Mouse (Mus musculus) gonadal fat pad, adult 2 months (tissue): ENCODE measurements around the gene Pank2. TPM values are rescaled to one million over a fixed set of nuclear protein-coding genes. Genes with fewer than 3 reads are reported as not detected.
"Not testable (repeated sequence)": the region's sequence is repeated elsewhere in the genome, so short reads cannot be mapped to it uniquely, and the experiment has no call there.

ENCODE experiments used
- DNase-seq: peaks from one replicate; pipeline ENCODE4 v3.0.0-alpha.2; 2012; ENCODE audit warnings: low read depth
- polyA plus RNA-seq: library from polyadenylated mRNA; depleted of rRNA; stranded (reverse); fragments of >200 nt; gene quantifications from 2 replicates; pipeline ENCODE4 v1.2.3, GENCODE M21; 2012

Pank2 gene
- polyA plus RNA-seq, 1 experiment: 18.0 TPM

DNA sequence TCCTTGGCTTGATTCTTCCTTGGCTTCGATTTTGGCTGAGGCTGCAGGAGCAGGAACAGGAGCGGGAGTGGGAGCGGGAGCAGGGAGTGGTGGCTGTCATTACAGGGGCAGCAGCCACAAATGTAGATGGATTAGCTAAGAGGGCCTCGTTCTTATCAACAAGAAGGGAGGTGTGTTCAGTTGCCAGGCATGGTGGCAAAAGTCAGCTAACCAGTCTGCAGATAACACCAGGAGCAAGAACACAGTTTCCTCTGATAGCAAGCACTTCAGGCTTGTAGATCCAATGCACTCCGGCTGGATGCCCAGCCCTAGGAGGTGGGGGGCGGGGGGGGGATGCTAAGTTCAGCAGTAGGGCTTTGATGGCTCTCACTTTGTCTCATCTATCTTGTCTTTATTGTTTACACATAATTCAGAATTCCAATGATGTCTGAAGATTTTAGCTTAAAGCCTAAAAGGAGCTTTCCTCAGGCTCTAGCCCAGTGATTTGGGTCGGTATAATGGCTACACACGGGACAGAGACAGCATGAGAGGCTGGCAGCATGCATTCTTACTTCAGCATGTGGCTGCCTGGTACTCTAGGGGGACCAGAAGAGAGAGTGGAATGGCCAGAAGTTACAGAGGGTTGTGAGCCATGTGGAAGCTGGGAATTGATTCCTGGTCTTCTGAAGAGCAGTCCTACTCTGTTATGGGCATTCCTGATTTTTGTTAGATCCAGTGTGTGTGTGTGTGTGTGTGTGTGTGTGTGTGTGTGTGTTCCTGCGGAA is 1.6 kb upstream of the Pank2 start:
- DNase-seq: no peak

DNA sequence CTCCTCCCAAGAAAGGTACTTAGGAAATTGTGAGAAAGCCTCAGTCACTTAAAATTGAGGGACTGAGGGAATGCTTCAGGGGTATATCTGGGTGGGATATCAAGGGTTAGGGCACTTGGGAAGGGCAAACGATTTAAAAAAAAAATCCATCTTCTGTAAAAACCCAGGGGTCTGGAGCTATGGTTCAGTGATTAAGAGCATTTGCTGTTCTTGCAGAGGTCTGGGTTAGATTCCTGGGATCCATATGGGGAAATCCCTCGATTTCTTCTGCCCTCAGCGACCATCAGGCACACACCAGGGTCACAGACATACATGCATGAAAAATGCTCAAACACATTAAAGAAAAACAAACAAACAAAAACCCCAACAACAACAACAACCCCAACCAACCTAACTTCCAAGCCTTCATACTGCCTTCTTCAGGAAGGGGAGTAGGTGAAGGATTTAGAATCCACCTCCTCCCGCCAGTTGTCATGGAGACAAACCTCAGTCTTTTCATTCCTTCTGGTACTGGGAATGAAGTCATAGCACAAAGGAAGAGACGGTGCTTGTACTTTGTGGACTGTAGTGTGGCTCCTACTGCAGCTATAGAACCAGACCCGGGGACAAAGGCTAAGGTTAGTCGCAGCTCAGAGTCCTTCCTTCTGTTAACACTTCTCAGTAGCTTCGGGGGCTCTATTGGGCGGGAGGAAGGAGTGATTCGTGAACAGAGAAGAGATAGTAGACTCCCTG is 648 bp upstream of the Pank2 start:
- DNase-seq: no peak

DNA sequence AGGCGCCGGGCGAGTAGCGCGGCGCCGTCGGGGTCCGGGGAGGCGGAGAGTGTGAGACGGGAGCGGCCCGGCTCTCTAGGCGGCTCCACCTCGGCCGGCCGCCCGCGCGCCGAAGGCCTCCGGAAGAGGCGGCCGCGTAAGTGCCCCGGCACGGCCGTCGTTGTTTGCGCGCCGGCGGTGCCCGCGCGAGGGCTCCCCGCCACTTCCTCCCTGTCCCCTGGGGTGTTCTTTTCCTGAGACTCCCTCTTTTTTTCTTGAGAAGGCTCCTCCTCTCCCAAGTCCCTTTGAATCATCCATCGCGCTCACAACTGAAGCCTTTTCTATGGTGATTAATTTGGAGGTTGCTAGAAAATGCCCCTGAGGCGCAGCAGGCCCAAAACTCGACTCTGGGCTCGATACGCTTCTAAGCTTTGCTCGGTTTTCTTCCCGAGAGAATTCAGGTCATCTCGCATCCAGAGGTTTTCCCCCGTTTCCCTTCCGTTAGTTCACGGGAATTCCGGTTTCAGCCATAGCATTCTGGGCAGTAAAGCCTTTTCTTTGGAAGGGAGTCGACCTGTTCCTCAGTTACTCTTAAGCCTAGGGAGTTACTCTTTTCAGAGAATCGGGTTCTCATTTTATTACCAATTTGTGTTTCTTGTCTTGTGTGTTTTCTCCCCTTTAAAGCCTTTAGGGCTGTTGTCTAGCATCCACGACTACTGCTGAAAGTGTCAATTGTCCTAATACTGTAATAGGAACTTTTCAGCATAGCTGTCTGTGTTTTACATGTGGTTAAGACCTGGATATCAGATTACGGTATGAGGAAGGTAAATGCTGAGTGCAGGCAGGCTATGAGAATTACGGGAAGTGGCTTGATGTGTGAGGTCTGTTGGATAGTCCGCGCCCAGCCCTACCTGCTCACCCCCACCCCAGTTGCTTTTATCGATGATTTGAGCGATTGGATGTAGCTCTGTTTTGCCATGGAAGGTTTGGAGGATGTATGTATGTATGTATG is 680 bp downstream of the Pank2 start:
- no peak for DNase-seq

DNA sequence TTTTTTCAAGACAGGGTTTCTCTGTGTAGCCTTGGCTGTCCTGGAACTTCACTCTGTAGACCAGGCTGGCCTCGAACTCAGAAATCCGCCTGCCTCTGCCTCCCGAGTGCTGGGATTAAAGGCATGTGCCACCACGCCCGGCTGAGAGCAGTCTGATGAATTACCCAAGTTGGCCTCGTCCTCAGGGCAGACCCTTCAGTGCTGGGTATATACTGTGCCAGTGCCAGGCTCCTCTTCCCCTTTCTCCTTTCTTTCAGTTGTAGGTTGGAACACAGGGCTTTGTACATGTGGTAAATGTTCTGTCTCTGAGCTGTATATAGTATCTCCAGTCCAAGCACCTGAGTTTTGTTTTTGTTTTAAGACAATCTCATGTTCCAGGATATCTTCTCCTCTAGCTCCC is 1.7 kb downstream of the Pank2 start:
- DNase-seq: no peak

DNA sequence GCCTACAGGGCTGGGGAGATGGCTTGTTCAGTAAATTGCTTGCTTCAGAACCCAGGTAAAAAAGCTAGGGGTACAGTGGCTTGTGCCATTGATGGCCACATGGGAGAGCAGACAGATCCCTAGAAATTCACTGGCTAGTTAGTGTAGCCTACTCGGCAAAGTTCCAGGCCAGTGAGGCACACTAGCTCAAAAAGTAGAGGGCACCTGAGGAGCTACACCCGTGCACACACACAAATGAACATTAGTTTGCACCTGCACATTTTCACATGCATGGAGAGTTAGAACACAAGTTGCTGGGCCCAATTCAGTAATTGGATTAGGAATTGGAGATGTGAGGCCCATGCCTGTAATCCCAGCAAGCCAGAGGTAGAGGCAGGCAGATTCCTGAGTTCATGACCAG is 2.8 kb downstream of the Pank2 start:
- no peak for DNase-seq

DNA sequence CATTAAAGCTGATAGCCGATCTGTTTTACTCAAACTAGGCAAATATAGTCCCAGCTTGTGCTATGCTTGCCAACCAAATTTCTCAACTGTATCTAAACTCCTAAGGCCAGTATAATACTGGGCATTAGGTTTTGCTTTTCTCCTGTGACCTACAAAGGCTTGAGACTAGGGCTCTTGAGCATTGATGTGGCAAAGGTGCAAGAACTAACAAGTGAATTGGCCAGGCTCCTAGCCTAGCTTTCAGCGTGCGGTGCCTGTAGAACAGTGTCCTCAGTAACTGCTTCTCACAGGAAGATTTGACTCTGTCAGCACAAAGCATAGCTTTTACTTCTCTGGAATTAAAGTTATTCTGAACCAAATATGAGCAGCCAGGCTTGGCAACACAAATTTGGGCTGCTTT is 13.2 kb downstream of the Pank2 start:
- DNase-seq: no peak

DNA sequence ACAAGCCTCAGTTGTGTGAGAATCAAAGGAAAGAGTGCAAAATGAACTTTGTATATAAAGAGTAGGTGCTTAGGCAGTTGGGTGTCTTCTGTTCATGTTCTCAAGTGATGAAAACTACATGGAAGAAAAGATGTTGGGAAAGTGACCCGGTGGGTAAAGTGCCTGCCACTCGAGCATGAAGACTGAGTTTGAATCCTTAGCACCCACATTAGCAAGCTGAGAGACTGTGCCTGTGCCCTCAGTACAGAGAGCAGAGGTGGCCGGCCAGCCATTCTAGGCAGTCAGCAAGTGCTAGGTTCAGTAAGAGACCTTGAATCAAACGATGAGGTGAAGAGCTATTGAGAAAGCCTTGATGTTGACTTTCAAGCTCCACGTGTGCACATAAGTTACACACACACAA is 14.4 kb downstream of the Pank2 start:
- DNase-seq: no peak

DNA sequence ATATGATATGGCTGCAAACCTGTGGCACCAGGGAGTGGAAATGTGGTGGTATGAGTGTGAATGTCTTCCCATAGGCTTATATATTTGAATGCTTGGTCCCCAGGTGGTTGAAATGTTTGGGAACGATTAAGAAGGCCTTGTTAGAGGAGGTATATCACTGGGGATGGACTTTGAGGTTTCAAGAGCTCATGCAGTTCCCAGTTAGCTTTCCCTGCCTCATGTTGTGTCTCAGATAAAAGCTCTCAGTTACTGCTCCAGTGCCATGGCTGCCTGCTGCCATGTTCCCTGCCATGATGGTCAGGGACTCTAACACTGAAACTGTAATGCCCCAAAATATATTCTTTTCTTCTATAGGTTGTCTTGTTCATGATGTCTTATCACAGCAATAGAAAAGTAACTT is 19.3 kb downstream of the Pank2 start:
- no peak for DNase-seq

DNA sequence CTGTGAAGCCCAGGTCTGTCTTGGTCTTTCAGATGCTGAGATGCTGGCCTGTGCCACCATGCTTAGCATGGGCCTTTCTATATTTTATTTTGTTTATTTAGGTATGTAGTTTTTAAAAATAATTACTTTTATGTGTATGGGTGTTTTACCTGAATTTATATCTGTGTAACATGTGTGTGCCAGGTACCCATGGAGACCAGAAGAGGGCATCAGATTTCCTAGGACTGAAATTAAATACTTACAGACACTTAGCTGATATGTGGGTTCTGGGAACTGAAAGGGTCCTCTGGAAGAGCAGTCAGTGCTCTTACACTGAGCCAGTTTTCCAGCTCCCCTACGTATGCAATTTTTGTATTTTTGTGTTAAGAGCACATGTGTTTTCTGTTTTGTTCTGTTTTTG is 24.0 kb downstream of the Pank2 start:
- no peak for DNase-seq

DNA sequence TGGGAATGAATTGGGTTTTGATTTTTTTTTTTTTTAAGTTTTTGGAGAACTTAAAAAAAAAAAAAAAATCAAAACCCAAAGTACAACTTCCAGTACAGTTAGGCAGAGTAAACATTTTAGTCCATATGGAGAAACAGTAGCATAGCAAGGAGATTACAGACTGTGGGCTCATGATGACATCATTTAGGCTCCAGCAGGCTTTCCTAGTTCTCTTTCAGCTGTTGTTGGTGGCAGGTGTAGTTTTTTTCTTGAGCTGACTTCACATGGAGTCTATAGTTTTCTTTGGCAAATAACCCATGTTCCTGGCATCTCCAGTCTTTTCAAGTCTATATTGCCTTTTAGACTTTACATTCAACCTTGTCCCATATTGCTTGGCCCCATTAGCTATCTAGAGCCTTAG is 28.4 kb downstream of the Pank2 start:
- no peak for DNase-seq

DNA sequence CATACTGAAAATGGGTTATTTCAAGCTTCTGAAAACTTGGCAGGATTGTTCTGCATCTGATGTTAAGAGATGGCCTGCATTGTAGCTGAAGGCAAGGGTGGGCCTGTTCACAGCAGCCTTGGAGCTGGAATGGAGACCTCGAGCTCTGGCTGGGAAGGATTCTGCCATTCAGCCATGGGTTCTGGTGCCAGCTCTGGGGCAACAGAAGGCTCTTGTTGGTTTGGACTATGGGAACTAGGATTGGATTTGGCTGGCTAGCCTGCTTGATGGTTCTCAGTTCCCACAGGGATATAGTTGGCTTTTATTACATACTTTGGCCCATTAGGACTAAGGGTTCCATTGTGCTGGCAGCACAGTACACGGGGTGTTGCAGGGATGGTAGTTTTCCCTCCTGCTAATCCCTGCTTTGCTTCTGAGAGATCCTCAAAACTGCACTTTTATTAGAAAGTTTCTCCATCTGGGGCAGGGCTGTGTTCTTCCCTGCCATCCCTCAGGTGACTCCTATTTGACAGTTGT is 34.5 kb downstream of the Pank2 start:
- no peak for DNase-seq

DNA sequence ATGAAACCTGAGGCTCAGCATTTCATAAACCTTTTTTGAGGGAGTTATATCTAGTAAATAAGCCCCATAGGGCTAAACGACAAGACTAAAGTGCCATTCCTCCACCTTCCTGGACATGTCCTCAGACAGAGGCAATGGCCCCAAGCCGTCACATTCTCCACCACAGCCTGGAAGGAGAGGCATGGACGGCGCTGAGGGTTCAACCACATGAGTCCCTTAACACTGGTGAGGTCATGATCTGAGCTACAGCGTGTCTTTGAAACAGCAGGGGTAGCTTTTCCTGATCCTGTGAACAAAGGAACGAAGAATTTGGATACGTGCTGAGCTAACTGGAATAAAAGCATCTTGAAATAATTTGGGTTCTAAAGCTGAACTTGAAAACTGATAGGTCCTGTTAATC is 36.4 kb downstream of the Pank2 start:
- not testable (repeated sequence) for DNase-seq

DNA sequence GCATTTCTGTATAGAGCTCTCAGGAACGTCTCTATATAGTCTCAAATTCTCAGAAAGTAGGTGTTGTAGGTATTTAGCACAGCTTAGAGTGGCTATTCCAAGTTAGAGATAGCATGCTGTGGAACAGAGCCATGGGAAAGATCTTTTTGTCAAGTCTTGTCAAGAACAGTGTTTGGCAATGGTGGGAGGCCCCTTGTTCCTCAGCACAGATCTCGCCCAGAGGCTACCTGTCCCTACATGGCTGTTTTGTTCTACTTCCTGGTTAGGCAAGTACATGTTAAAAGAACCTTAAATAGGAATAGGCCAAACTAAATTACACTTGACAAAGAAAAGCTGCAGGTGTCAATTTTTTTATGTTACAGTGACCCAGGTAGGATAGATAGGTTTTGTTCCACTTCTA is 38.2 kb downstream of the Pank2 start:
- no peak for DNase-seq

DNA sequence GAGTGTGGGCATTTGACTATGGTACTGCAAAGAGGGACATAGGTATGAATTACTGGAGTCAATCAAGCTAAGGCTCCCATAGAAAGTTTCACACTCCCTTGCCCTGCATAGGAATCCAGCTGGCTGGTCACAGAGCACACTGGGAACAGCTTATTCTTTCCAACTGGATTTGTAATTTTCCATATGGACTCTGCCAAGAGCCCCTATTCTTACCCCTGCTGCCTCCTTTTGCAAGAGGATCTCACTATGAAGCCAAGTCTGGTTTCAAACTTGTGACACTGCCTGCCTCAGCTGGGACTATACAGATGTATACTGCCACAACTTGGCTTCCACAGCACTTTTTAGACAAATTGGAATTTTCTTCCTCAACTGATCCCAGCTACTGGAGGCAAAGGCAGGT is 39.3 kb downstream of the Pank2 start:
- no peak for DNase-seq

DNA sequence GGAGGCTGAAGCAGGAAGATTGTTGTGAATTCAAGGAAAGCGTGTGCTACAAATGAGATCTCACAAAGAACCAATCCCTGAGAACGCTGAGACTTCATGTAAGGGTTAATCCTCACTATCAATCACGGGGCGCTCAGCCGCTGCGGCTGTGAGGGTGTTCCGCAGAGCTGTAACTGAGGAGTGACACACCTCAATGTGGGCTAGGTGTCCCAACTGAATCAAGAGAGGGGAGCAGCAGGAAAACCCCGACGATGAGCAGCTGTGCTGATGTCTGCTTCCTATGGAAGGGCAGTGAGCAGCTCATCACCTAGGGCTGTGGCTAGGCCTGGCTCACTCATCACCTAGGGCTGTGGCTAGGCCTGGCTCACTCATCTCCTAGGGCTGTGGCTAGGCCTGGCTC is 42.2 kb downstream of the Pank2 start:
- DNase-seq: no peak

DNA sequence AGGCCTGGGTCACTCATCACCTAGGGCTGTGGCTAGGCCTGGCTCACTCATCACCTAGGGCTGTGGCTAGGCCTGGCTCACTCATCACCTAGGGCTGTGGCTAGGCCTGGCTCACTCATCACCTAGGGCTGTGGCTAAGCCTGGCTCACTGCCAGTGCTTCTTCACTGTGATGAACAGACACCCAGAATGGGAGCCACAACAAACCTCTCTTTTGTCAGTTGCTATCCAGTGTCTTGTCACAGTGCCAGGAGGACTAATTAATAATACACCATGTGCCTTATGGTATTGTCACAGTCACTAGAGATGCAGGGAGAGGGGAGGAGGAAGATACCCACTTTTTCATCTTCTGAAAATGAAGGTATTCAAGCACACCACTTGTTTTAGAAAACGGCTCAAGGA is 42.9 kb downstream of the Pank2 start:
- not testable (repeated sequence) for DNase-seq

DNA sequence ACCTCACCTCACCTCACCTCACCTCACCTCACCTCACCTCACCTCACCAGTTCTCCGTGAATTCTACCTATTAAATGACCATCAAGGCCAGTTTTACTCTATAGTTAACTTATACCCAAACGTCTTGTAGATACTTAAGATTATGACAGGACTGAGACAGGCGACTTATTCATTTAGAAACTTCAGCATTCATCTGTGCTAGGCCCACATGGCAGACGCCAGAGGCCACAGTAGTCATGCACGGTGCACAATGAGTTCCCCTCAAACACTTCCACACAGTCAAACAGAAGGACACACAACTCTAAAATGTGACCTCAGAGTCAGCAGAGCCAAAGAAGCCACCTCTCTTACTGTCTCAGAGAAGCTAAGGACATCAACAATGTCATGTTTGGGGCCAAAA is 45.1 kb downstream of the Pank2 start:
- DNase-seq: no peak

DNA sequence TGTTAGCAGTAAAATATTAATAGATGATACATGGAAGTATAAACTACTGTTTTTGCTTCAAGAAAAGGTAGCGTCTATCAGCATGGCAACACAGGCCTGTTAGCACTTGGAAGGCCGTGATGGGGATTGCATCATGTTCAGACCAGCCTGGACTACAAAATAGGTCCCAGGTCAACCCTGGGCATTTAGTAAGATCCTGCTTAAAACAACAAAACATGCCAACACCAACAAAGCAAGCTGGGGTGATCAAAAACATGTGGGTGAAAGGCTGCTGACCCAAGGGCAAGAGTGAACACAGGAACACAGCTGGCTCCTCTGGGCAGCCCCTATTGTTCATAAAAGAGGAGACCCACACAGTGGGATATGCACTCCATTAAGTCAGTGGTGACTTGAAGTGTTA is 45.5 kb downstream of the Pank2 start:
- DNase-seq: no peak

DNA sequence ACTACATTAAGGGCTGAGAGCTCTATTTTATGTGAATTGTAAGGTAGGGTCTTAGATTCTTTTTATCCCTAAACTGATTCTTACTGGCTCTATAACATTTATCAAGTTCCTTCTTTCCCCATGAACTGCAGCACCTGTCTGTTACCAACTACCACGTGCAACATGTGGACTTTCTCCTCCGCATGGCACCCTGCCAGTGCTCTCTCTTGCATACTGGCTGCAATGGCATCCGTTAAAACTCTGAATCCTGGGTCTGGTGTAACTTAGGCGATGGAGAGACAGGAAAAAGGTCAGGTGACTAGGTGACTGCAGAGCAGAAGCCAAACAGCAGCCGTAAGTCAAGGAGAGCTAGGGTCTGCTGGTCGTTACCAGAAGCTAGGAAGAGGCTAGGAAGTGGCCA is 47.0 kb downstream of the Pank2 start:
- DNase-seq: no peak

DNA sequence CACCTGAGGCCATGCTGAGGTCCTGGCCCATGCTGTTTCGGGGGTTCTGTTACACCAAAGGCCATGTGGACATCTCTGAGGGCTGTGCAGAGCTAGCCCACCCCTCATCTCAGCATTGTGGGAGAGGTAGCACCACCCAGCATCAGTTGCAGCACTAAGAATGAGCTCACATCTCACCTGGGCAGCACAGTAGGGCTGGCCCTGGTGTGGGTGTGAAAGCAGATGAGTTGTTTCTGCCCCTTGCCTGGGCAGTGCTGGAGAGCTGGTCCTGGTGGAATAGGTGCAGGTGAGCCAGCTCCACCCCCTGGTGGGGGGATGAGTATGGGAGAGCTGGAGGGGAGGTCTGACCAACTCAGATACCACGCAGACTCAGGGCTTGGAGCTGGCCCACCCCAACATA is 53.9 kb downstream of the Pank2 start:
- no peak for DNase-seq

DNA sequence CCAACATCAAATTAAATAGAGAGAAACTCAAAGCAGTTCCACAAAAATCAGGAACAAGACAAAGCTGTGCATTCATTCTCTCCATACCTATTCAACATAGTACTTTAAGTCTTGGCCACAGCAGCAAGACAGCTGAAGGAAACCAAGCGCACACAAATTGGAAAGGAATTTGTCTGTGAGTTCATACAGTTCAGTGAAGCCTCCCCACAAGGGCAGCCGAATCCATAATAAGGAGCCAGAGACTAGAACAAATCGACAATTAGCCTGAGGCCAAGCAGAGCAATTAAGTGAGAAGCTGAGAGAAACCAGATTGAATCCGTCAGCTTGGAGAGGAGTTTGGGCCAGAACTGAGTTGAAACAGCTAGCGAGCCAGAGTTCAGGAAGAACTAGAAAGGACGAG is 57.1 kb downstream of the Pank2 start:
- DNase-seq: no peak

DNA sequence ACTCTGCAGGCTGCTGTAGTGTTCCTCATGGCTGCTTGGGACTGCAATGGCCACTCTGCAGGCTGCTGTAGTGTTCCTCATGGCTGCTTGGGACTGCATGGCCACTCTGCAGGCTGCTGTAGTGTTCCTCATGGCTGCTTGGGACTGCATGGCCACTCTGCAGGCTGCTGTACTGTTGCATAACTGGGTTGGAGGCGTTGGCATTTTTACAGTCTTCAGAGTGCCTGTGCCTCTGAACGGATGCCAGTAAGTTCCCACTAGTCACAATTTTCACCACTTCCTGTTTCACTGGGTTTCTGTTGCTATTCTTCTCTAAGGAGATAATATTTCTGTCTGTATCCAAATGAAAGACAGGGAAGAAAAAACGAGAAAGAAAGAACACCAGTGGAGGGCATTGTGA is 58.9 kb downstream of the Pank2 start:
- not testable (repeated sequence) for DNase-seq
